Mouse (Mus musculus) intestine, embryonic 14.5 days (tissue): ENCODE measurements around the gene Rgs12. TPM values are rescaled to one million over a fixed set of nuclear protein-coding genes. Genes with fewer than 3 reads are reported as not detected.

Experiments used
- ATAC-seq: fragments of 200-750 bp; cut with Nextera tagmentation; replicated peaks from 2 replicates; pipeline ENCODE4 v1.8.0; 2017; ENCODE audit warnings: low read depth, moderate number of reproducible peaks, moderate TSS enrichment, moderate library complexity; ENCODE audit not compliant: low FRiP score, low TSS enrichment
- DNase-seq: peaks from one replicate; pipeline ENCODE4 v3.0.0-alpha.2; 2018; ENCODE audit warnings: low spot score
- H3K27ac ChIP-seq: fragments of 300-500 bp; sonication (generic); 2 replicates; pipeline ENCODE4 v1.5.1; 2014; ENCODE audit warnings: low read depth, mild to moderate bottlenecking, control low read depth
- H3K27me3 ChIP-seq: fragments of 300-500 bp; sonication (generic); replicated peaks from 2 replicates; pipeline ENCODE4 v1.6.1; 2014; ENCODE audit warnings: low read length, control low read depth; ENCODE audit not compliant: control insufficient read depth, insufficient read depth
- H3K36me3 ChIP-seq: fragments of 300-500 bp; sonication (generic); 2 replicates; pipeline ENCODE4 v1.6.1; 2014; ENCODE audit warnings: low read length, control low read depth; ENCODE audit not compliant: control insufficient read depth, insufficient read depth
- H3K4me1 ChIP-seq: fragments of 300-500 bp; sonication (generic); replicated peaks from 2 replicates; pipeline ENCODE4 v1.6.1; 2014; ENCODE audit warnings: low read length, control low read depth, mixed read lengths; ENCODE audit not compliant: control insufficient read depth, insufficient read depth
- H3K4me2 ChIP-seq: fragments of 300-500 bp; sonication (generic); 2 replicates; pipeline ENCODE4 v1.6.1; 2014; ENCODE audit warnings: low read length
- H3K4me3 ChIP-seq: fragments of 300-500 bp; sonication (generic); 2 replicates; pipeline ENCODE4 v1.5.1; 2014; ENCODE audit warnings: low read depth, low read length, control low read depth, mixed read lengths
- H3K9ac ChIP-seq: fragments of 300-500 bp; sonication (generic); 2 replicates; pipeline ENCODE4 v1.6.1; 2014; ENCODE audit warnings: mild to moderate bottlenecking, low read length
- H3K9me3 ChIP-seq: fragments of 300-500 bp; sonication (generic); 2 replicates; pipeline ENCODE4 v1.6.1; 2016; ENCODE audit warnings: low read length, control low read depth; ENCODE audit not compliant: control insufficient read depth
- WGBS: fragments of 180-500 bp; shearing (Covaris S2); extraction: QIAGEN DNeasy Blood & Tissue Kit; methylation state at CpG from one replicate; pipeline ENCODE4 v1.1.7; 2014; 5-methylcytosine and 5-hydroxymethylcytosine counted together
- polyA plus RNA-seq: library from polyadenylated mRNA; unstranded; fragments of >200 nt; fragmentation: Nextera tagmentation; extraction: Ambion mirVana; gene quantifications from 2 replicates; pipeline ENCODE4 v1.2.1, GENCODE M21; 2014

Gene Rgs12
- polyA plus RNA-seq, 1 experiment from 2014 or later = 19.0 TPM

DNA sequence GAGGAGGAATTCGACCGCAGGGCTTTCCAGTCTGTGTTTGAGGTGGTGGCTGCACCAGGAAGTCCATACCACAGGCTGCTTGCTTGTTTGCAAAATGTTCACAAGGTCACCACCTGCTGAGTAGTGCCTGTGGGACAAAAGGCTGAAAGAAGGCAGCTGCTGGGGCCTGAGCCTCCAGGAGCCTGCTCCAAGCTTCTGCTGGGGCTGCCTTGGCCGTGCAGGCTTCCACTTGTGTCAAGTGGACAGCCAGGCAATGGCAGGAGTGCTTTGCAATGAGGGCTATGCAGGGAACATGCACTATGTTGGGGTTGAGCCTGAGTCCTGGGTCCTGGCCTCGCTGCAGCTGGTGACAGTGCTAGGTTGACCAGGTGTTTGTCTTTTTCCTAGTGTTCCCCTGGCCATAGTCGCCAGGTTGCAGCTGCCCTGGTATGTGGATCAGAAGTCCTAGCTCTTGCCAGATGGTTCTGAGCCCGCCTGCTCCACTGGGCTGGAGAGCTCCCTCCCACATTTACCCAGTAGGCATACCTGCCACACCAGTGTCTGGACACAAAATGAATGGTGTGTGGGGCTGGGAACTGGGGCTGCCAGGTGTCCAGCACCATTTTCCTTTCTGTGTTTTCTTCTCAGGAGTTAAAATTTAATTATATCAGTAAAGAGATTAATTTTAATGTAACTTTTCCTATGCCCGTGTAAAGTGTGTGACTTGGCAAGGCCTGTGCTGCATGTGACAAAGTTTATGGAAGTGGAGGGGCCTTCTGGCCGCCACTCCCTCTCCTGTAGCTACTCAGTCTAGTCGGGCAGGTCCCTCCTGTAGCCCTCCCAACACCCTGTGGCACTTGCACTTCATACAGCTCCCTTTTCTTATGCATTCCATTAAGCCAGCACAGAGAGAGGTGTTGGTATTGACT is 40.3 kb upstream of the Rgs12 start:
- ATAC-seq = no peak
- H3K27ac ChIP-seq = no peak overlapping the region
- H3K4me1 ChIP-seq = no peaks in the 10 kb centered on the region
- peaks cover 52% of the 10 kb centered on the region for H3K36me3 ChIP-seq
- no peak for DNase-seq
- H3K4me3 ChIP-seq = no peak overlapping the region
- H3K4me2 ChIP-seq = no peak overlapping the region
- 74% methylated on average over 9 of the region's 9 CpGs for WGBS
- H3K27me3 ChIP-seq = no peaks in the 10 kb centered on the region
- H3K9ac ChIP-seq = no peak overlapping the region
- H3K9me3 ChIP-seq = no peaks in the 10 kb centered on the region

DNA sequence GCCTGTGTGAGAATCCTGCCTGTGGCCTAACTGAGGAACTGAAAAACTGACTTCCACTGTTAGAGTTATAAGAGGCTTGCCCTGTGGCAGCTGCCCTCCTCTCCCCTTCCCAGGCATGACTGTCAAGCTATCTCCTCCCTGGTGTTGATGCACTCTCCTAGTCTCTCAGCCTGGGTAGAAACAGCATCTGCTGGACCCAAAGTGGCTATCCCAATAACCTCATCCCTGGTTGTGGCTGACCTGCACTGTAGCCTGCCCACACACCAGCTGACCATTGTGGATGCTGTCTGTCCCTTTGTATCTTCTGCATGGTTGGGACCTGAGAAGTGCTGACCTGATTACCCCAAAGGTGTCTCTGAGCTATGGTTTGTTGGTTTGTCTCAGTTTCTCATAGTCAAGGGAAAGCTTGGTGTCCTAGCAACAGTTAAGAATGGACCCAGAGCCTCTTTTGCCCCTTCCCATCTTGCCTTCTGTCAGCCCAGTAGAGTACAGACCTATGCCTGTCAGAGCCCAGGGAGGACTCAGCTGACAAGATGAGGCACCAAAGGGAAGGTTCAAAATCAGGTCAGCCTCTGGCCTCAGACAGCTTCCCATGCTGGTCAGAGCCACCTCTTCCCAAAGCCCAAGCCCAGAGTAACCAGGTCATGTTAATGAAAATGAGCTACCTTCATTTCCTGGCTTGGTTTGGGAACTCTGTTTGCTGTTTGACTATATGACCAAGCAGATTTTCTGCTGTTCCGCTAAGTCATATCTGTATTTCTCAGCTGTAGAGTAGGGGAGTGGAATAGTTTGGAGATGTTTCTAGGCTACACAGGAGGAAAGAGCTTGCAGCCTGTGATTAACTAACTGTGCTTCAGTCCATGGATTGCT is 39.4 kb upstream of the Rgs12 start:
- no peak overlapping the region for H3K9ac ChIP-seq
- H3K9me3 ChIP-seq = no peaks in the 10 kb centered on the region
- no peak overlapping the region for H3K27ac ChIP-seq
- no peak for ATAC-seq
- WGBS = 97% methylated on average over 1 of the region's 1 CpGs
- no peak overlapping the region for H3K4me2 ChIP-seq
- no peaks in the 10 kb centered on the region for H3K27me3 ChIP-seq
- H3K4me1 ChIP-seq = no peaks in the 10 kb centered on the region
- H3K36me3 ChIP-seq = peaks cover 47% of the 10 kb centered on the region
- no peak overlapping the region for H3K4me3 ChIP-seq
- DNase-seq = no peak

DNA sequence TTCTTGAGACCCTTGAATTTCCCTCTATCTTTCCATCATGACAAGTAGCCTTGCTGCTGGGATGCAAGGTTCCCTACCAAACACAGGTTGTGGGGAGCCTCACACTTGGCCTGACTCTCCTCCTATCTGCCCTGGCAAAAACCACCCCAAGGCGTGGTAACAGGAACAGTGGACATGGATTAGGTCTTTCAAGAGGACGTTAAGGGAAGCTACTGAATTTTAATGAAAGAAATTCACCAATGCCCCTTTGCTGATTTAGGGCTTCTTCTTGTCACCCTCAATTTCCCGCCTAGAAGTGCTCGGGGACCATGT is 38.8 kb upstream of the Rgs12 start:
- Histone ChIP-seq H3K27ac (no peak overlapping the region), H3K4me1 (no peaks in the 10 kb centered on the region), H3K9me3 (no peaks in the 10 kb centered on the region), H3K4me2 (no peak overlapping the region), H3K27me3 (no peaks in the 10 kb centered on the region), H3K4me3 (no peak overlapping the region), H3K36me3 (peaks cover 41% of the 10 kb centered on the region), H3K9ac (no peak overlapping the region)
- DNase-seq = no peak
- ATAC-seq = no peak
- 84% methylated on average over 4 of the region's 4 CpGs for WGBS

DNA sequence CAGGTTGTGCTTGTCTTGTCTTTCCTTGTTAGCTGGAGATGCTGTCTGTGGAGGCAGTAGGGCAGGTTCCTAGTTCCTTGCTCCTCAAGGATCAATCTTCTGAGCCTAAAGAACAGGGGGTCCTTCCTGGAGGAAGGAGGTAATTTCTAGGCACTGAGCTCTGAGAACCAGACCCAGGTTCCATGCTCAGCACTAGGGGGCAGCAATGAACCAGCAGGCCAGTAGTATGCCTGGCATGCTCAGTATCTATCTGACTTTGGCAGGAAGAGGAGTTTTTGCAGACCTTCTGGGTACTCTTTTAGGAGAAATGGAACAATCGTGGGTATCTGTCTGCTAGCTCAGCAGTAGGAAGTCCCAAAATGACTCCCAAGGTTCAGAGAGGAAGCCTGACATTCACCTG is 33.4 kb upstream of the Rgs12 start:
- Histone ChIP-seq H3K27me3 (no peaks in the 10 kb centered on the region), H3K9me3 (no peaks in the 10 kb centered on the region), H3K4me3 (no peak overlapping the region), H3K4me2 (no peak overlapping the region), H3K4me1 (0 out of 2 replicates have a peak, but pooled peaks cover 2% of the 10 kb centered on the region), H3K9ac (no peak overlapping the region), H3K36me3 (no peaks in the 10 kb centered on the region), H3K27ac (no peak overlapping the region)
- WGBS = 5% methylated on average over 1 of the region's 1 CpGs
- DNase-seq = peak; percentile 81
- 0 out of 2 replicates have a peak, but pooled peaks have one; percentile 69 for ATAC-seq

DNA sequence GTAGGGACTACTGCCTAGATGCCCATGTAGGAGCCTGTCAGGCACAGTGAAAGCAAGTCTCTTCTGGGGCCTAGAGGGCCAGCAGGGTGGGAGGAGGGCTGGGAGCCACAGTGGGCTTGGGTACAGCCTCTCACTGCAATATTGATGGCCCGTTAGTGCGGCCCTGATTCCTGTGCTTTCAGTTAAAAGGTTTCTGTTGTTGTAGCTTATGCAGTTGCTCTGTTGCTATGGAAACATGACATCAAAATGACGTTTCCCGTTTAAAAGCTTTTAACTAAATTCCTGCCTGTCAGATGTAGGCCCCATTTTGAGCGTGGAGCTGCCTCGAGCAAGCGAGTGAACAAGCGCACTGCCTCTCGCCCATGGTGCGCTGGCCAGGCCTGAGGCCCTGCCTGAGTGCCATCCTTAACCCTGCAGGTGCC is 32.0 kb upstream of the Rgs12 start:
- ATAC-seq = no peak
- no peak for DNase-seq
- Histone ChIP-seq H3K27me3 (no peaks in the 10 kb centered on the region), H3K9me3 (no peaks in the 10 kb centered on the region), H3K4me1 (0 out of 2 replicates have a peak, but pooled peaks cover 2% of the 10 kb centered on the region), H3K4me3 (no peak overlapping the region), H3K27ac (no peak overlapping the region), H3K9ac (no peak overlapping the region), H3K36me3 (no peaks in the 10 kb centered on the region), H3K4me2 (no peak overlapping the region)
- 56% methylated on average over 10 of the region's 10 CpGs for WGBS

DNA sequence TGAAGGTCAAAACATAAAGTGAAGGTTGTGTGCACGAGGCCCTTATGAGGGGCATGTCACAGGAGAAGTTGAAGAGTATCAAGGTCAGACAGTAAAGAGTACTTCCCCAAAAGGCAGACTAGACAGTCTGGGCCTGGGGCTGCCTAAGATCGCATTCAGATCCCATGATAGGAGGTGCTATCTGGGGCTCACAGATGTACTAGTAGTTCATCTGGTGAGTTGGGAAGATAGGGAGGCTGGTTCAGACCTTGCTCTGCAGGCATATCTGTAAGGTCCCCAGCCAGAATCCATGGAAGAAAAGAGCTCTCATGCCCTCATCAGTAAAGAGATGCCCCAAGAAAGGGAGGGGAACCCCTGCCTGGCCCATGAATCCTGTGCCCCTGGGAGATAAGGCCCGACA is 30.5 kb upstream of the Rgs12 start:
- Histone ChIP-seq H3K27ac (no peak overlapping the region), H3K4me3 (no peak overlapping the region), H3K9ac (no peak overlapping the region), H3K9me3 (no peaks in the 10 kb centered on the region), H3K4me1 (0 out of 2 replicates have a peak, but pooled peaks cover 2% of the 10 kb centered on the region), H3K36me3 (peaks cover 6% of the 10 kb centered on the region; the same call in 1 of the 2 replicates), H3K4me2 (no peak overlapping the region), H3K27me3 (no peaks in the 10 kb centered on the region)
- ATAC-seq = no peak
- WGBS = 83% methylated on average over 3 of the region's 3 CpGs
- no peak for DNase-seq

DNA sequence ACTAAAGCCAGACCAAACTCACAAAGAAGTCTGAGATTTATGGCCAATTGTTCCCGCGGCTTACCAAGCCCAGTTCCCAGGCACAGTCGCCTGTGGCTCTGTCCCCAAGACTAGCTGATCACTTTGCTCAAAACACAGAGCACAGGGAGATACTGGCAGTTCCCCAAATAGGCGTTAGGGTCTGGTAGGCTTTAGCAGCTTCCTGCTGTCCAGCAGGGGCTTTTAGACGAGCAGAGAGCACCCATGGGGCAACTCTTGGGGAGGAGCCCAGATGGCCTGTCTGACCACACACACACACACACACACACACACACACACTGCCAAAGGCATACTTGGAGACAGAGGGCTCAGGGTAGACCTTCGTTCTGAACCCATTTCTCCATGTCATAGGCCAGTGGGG is 26.7 kb upstream of the Rgs12 start:
- Histone ChIP-seq H3K4me1 (no peaks in the 10 kb centered on the region), H3K9ac (no peak overlapping the region), H3K9me3 (no peaks in the 10 kb centered on the region), H3K36me3 (peaks cover 9% of the 10 kb centered on the region; the same call in 1 of the 2 replicates), H3K4me3 (no peak overlapping the region), H3K27ac (no peak overlapping the region), H3K4me2 (no peak overlapping the region), H3K27me3 (no peaks in the 10 kb centered on the region)
- 50% methylated on average over 6 of the region's 6 CpGs for WGBS
- no peak for DNase-seq
- ATAC-seq = no peak

DNA sequence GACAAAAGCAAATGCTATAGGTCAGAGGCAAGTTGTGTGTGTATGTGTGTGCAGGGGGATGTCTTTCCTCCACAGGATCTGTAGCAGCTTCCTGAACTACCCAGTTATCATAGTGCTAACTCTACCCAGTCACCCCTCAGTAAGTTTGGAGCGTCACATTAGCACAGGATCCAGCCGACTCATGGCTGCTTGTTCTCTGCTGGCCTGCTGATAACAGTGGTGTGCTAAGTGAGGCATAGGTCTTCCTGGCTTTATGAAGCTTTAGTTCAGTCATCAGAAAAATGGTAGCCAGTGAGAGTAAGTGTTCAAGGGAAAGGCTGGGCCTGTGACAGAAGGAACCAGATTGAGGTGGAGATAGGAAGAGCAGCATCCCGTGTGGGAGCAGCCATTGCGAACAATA is 25.3 kb upstream of the Rgs12 start:
- no peak overlapping the region for H3K4me2 ChIP-seq
- H3K36me3 ChIP-seq = peaks cover 9% of the 10 kb centered on the region; the same call in 1 of the 2 replicates
- ATAC-seq (no peak), DNase-seq (no peak)
- no peak overlapping the region for H3K27ac ChIP-seq
- H3K27me3 ChIP-seq = no peaks in the 10 kb centered on the region
- H3K9me3 ChIP-seq = no peaks in the 10 kb centered on the region
- 86% methylated on average over 4 of the region's 4 CpGs for WGBS
- no peaks in the 10 kb centered on the region for H3K4me1 ChIP-seq
- no peak overlapping the region for H3K4me3 ChIP-seq
- no peak overlapping the region for H3K9ac ChIP-seq
